Mouse (Mus musculus): Measurements from ENCODE around the gene Il25.

- no peak for TF ChIP-seq CTCF (conservative IDR thresholded peaks at IDR 0.05; ENCODE audit: insufficient read depth, insufficient read length, low read depth, low read length)
- no peak for TF ChIP-seq POLR2A (IDR thresholded peaks at IDR 0.05; ENCODE audit: low read depth, low read length)
Measured at GRCm38 (mm10) chr14:54981934-54982333, 49.4 kb downstream of the Il25 start.
